Mouse (Mus musculus) megakaryocyte, embryonic 14.5 days (primary cell): ENCODE measurements around the gene Ptafr. TPM values are rescaled to one million over a fixed set of nuclear protein-coding genes. Genes with fewer than 3 reads are reported as not detected.

ENCODE experiments used
- H3K27me3 ChIP-seq: replicated peaks from 2 replicates; pipeline ENCODE3; 2012; ENCODE audit warnings: inconsistent platforms
- H3K36me3 ChIP-seq: replicated peaks from 2 replicates; pipeline ENCODE3; 2012; ENCODE audit warnings: low read length, inconsistent platforms, mixed read lengths
- H3K4me1 ChIP-seq: 2 replicates; pipeline ENCODE4 v1.6.1; 2012; ENCODE audit warnings: inconsistent platforms
- H3K4me3 ChIP-seq: replicated peaks from 2 replicates; pipeline ENCODE3; 2012; ENCODE audit warnings: moderate library complexity, mild to moderate bottlenecking, inconsistent platforms
- H3K9me3 ChIP-seq: 2 replicates; pipeline ENCODE4 v1.6.1; 2012; ENCODE audit warnings: inconsistent platforms
- FLI1 ChIP-seq: IDR thresholded peaks from 2 replicates; pipeline ENCODE4 v1.6.1; 2012; ENCODE audit warnings: low read length, inconsistent platforms, mixed read lengths
- GATA1 ChIP-seq: IDR thresholded peaks from 3 replicates; pipeline ENCODE4 v1.6.1; 2012; ENCODE audit warnings: mixed read lengths, low read length, inconsistent platforms, borderline replicate concordance
- polyA plus RNA-seq: library from polyadenylated mRNA; stranded (reverse); fragments of >175 nt; gene quantifications from 2 replicates; pipeline ENCODE4 v1.2.3, GENCODE M21; 2012; ENCODE audit warnings: low replicate concordance; ENCODE audit not compliant: insufficient read depth

Ptafr gene
- polyA plus RNA-seq, 1 experiment: 3.1 TPM

- peaks cover 45% of the 10 kb centered on the region for H3K4me1 ChIP-seq
- no peak for TF ChIP-seq GATA1
- TF ChIP-seq FLI1: no peak
- H3K4me3 ChIP-seq: peak overlapping the region; percentile 87
- H3K36me3 ChIP-seq: no peaks in the 10 kb centered on the region
- no peaks in the 10 kb centered on the region for H3K9me3 ChIP-seq
- peaks cover 48% of the 10 kb centered on the region for H3K27me3 ChIP-seq
Observed at GRCm38 (mm10) chr4:132563261-132563660, 606 bp upstream of the Ptafr start.

DNA sequence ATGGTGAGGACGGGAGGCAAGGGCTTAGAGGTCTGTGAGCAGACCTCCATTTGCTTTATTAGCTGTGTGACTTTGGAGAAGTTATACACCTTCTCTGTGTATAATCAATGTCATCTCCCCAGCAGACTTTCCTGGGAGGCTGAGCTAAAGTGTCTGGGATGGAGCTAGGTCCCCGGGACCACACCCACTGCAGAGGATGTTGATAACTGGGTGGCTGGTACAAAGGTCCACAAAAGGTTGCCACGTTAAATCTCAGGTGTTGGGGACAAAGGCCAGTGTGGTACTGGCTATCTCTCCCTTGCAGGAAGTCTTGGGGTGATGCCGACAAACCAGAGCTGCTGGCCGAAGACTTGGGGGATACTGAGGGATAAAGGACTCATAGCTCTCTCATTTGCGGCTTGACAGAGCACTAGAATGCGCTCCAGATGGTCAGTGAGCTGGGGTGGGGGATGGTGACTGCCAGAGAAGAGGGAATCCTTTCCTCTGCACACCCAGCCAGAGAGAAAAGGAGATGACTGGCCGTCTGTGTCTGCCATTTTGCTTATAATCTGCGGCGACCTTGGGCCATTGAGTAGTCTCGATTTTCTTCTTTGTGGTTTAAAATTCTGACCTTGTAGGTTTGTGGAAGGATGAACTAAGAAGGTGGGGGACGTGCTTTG lies 1.4 kb downstream of the Ptafr start:
- peak overlapping the region; percentile 87 for H3K4me3 ChIP-seq
- peaks cover 6% of the 10 kb centered on the region for H3K36me3 ChIP-seq
- H3K9me3 ChIP-seq: peaks cover 8% of the 10 kb centered on the region; the same call in 1 of the 2 replicates
- TF ChIP-seq FLI1 (no peak), GATA1 (no peak)
- H3K4me1 ChIP-seq: peaks cover 45% of the 10 kb centered on the region
- peaks cover 46% of the 10 kb centered on the region for H3K27me3 ChIP-seq

- H3K4me3 ChIP-seq: peak overlapping the region; percentile 47
Observed at GRCm38 (mm10) chr4:132567361-132567779, 3.5 kb downstream of the Ptafr start.

DNA sequence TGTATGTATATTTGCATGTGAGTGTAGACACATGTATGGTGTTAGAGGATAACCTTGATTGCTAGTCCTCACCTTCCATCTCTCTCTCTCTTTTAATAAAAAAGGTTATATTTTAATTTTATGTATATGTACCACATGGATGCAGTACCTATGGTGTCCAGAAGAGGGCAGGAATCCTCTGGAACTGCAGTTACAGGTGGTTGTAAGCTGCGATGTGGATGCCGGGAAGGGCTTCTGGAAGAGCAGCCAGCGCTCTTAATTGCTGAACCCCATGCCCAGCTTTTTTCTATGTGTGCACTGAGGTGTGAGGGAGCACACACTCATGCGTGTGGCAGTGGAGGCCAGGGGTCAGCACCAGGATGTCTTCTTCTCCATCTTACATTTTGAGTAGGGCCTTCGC lies 5.2 kb downstream of the Ptafr start:
- Histone ChIP-seq H3K4me3 (no peak overlapping the region), H3K9me3 (peaks cover 8% of the 10 kb centered on the region; the same call in 1 of the 2 replicates), H3K27me3 (peaks cover 29% of the 10 kb centered on the region), H3K4me1 (peaks cover 39% of the 10 kb centered on the region), H3K36me3 (peaks cover 6% of the 10 kb centered on the region)
- no peak for TF ChIP-seq GATA1
- no peak for TF ChIP-seq FLI1

More at GRCm38 (mm10) chr4:132567361-132567779, 3.5 kb downstream of the Ptafr start:
- Histone ChIP-seq H3K27me3 (peaks cover 41% of the 10 kb centered on the region), H3K4me1 (peaks cover 43% of the 10 kb centered on the region), H3K9me3 (peaks cover 8% of the 10 kb centered on the region; the same call in 1 of the 2 replicates), H3K36me3 (peaks cover 6% of the 10 kb centered on the region)
- TF ChIP-seq FLI1 (no peak), GATA1 (no peak)

GRCm38 (mm10) chr4:132571190-132571589 lies 7.3 kb downstream of the Ptafr start:
- Histone ChIP-seq H3K4me3 (no peak overlapping the region), H3K27me3 (peaks cover 12% of the 10 kb centered on the region)

GRCm38 (mm10) chr4:132573327-132573726 lies 9.5 kb downstream of the Ptafr start:
- Histone ChIP-seq H3K9me3 (peaks cover 11% of the 10 kb centered on the region), H3K4me1 (peaks cover 14% of the 10 kb centered on the region), H3K36me3 (peaks cover 6% of the 10 kb centered on the region), H3K4me3 (peak overlapping the region; percentile 78), H3K27me3 (peaks cover 3% of the 10 kb centered on the region)
- no peak for TF ChIP-seq GATA1
- TF ChIP-seq FLI1: no peak

More at GRCm38 (mm10) chr4:132571190-132571589, 7.3 kb downstream of the Ptafr start:
- no peak for TF ChIP-seq GATA1
- no peak for TF ChIP-seq FLI1
- Histone ChIP-seq H3K36me3 (peaks cover 6% of the 10 kb centered on the region), H3K9me3 (peaks cover 8% of the 10 kb centered on the region; the same call in 1 of the 2 replicates), H3K4me1 (peaks cover 20% of the 10 kb centered on the region)

GRCm38 (mm10) chr4:132574809-132575347 lies 11.0 kb downstream of the Ptafr start:
- H3K4me3 ChIP-seq: no peak overlapping the region
- peaks cover 9% of the 10 kb centered on the region for H3K9me3 ChIP-seq
- TF ChIP-seq GATA1: no peak
- TF ChIP-seq FLI1: no peak
- H3K4me1 ChIP-seq: peaks cover 17% of the 10 kb centered on the region
- H3K27me3 ChIP-seq: peaks cover 9% of the 10 kb centered on the region
- peaks cover 8% of the 10 kb centered on the region for H3K36me3 ChIP-seq

- Histone ChIP-seq H3K4me1 (peaks cover 9% of the 10 kb centered on the region), H3K4me3 (no peak overlapping the region), H3K36me3 (peaks cover 20% of the 10 kb centered on the region), H3K9me3 (peaks cover 28% of the 10 kb centered on the region), H3K27me3 (peaks cover 33% of the 10 kb centered on the region)
- no peak for TF ChIP-seq FLI1
- TF ChIP-seq GATA1: no peak
Observed at GRCm38 (mm10) chr4:132583781-132584180, 19.9 kb downstream of the Ptafr start.

DNA sequence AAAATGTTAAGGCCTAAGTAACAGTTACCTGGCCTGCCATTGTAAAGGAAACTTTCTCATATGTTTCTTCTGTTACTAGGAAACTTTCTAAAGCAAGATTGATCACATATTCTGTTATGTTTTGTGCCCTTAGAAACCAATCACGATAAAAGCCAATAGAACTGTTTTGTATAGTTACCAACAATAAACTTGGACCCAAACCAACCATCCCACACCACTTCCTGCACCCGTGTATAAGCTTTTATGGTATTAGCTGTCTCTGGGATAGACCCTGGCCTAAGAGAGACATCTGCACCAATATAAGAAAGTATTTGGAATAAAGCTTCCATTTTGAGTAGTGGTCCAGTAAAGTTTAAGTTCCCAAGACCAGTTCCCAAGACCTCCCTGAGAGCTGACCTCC lies 21.1 kb downstream of the Ptafr start:
- Histone ChIP-seq H3K4me3 (no peak overlapping the region), H3K4me1 (peaks cover 16% of the 10 kb centered on the region), H3K27me3 (peaks cover 26% of the 10 kb centered on the region), H3K9me3 (peaks cover 22% of the 10 kb centered on the region), H3K36me3 (peaks cover 12% of the 10 kb centered on the region)
- TF ChIP-seq FLI1: no peak
- TF ChIP-seq GATA1: no peak

- Histone ChIP-seq H3K27me3 (peaks cover 15% of the 10 kb centered on the region), H3K36me3 (no peaks in the 10 kb centered on the region), H3K4me3 (no peak overlapping the region), H3K4me1 (peaks cover 23% of the 10 kb centered on the region), H3K9me3 (peaks cover 9% of the 10 kb centered on the region)
- no peak for TF ChIP-seq GATA1
- no peak for TF ChIP-seq FLI1
Observed at GRCm38 (mm10) chr4:132586282-132586681, 22.4 kb downstream of the Ptafr start.
